Mouse (Mus musculus) activated CD4-positive, CD25-positive, alpha-beta regulatory T cell, adult 4 months (primary cell): ENCODE data around the gene Cxcr5. TPM values are rescaled to one million over a fixed set of nuclear protein-coding genes. Genes with fewer than 3 reads are reported as not detected.

ENCODE experiments used
- ATAC-seq: one replicate; pipeline ENCODE4 v1.8.0; 2017
- polyA plus RNA-seq, 2 experiments: library from polyadenylated mRNA; unstranded; fragments of 100-300 nt; shearing (Covaris generic); gene quantifications; one replicate each; pipeline ENCODE4 v1.2.1; 2017

Cxcr5 gene
- polyA plus RNA-seq, 2 experiments from 2014 or later: 49.2 to 80.2 TPM

- ATAC-seq: no peak
Measured at GRCm38 (mm10) chr9:44477339-44478228, 84.1 kb downstream of the Cxcr5 start.

GRCm38 (mm10) chr9:44475936-44476335 lies 85.7 kb downstream of the Cxcr5 start:
- no peak for ATAC-seq

- ATAC-seq: no peak
Measured at GRCm38 (mm10) chr9:44474327-44474726, 87.3 kb downstream of the Cxcr5 start.

GRCm38 (mm10) chr9:44473184-44473583 lies 88.5 kb downstream of the Cxcr5 start:
- ATAC-seq: no peak

GRCm38 (mm10) chr9:44468800-44469199 lies 92.9 kb downstream of the Cxcr5 start:
- ATAC-seq: no peak

GRCm38 (mm10) chr9:44468224-44468623 lies 93.5 kb downstream of the Cxcr5 start:
- no peak for ATAC-seq

- no peak for ATAC-seq
Measured at GRCm38 (mm10) chr9:44461950-44462349, 99.7 kb downstream of the Cxcr5 start.

Other genes starting within 250 kb of the Cxcr5 start
- 1 to 10 TPM; 4.3 to 5.3 TPM for gene C2cd2l, start 241.6 kb downstream of the Cxcr5 start, polyA plus RNA-seq
- 10 to 100 TPM; 16.5 to 18.0 TPM for gene Dpagt1, start 235.9 kb downstream of the Cxcr5 start, polyA plus RNA-seq
- 10 to 100 TPM; 29.0 to 36.5 TPM for gene H2afx, start 227.2 kb downstream of the Cxcr5 start, polyA plus RNA-seq
- gene Hmbs, start 217.6 kb downstream of the Cxcr5 start, polyA plus RNA-seq: 10 to 100 TPM; 27.6 to 33.4 TPM
- gene Vps11, start 200.2 kb downstream of the Cxcr5 start, polyA plus RNA-seq: 10 to 100 TPM; 21.5 to 40.8 TPM
- gene Hyou1, start 182.4 kb downstream of the Cxcr5 start, polyA plus RNA-seq: 10 to 100 TPM; 15.7 to 20.3 TPM
- 10 to 100 TPM; 14.1 to 17.1 TPM for gene Slc37a4, start 165.0 kb downstream of the Cxcr5 start, polyA plus RNA-seq
- gene Rps25, start 154.7 kb downstream of the Cxcr5 start, polyA plus RNA-seq: 1,000 to 10,000 TPM; 3,659 to 4,118 TPM
- 100 to 1,000 TPM; 119 to 162 TPM for gene Trappc4, start 154.3 kb downstream of the Cxcr5 start, polyA plus RNA-seq
- gene Ccdc84, start 143.3 kb downstream of the Cxcr5 start, polyA plus RNA-seq: 10 to 100 TPM; 20.3 to 27.3 TPM
- gene Foxr1, start 120.7 kb downstream of the Cxcr5 start, polyA plus RNA-seq: under 1 TPM in 1 of 2 experiments, not detected in 1; 0.45 TPM
- not detected for gene Upk2, start 106.9 kb downstream of the Cxcr5 start, polyA plus RNA-seq
- gene Bcl9l, start 79.1 kb downstream of the Cxcr5 start, polyA plus RNA-seq: 10 to 100 TPM; 13.2 to 15.2 TPM
- 10 to 100 TPM; 54.3 to 76.5 TPM for gene Ddx6, start 43.0 kb upstream of the Cxcr5 start, polyA plus RNA-seq
- not detected for gene Treh, start 111.4 kb upstream of the Cxcr5 start, polyA plus RNA-seq
- under 1 TPM in 1 of 2 experiments, not detected in 1; 0.30 TPM for gene Phldb1, start 173.3 kb upstream of the Cxcr5 start, polyA plus RNA-seq
- gene Arcn1, start 206.0 kb upstream of the Cxcr5 start, polyA plus RNA-seq: 10 to 100 TPM; 83.9 to 84.2 TPM
- 10 to 100 TPM; 62.3 to 65.5 TPM for gene Ift46, start 206.0 kb upstream of the Cxcr5 start, polyA plus RNA-seq
- 1 to 10 TPM in 1 of 2 experiments, under 1 TPM in 1; 0.34 to 1.5 TPM for gene Tmem25, start 237.4 kb upstream of the Cxcr5 start, polyA plus RNA-seq
- gene Ttc36, start 241.2 kb upstream of the Cxcr5 start, polyA plus RNA-seq: under 1 TPM in 1 of 2 experiments, not detected in 1; 0.77 TPM